Comparison of ENCODE assay signal across 19 mouse cellular contexts in genomic region chr8:111748766-111749165, GRCm38 (mm10). TPM values are rescaled to one million over a fixed set of nuclear protein-coding genes. Genes with fewer than 3 reads are reported as not detected.
"Had no signal": no experiment of that assay in that cellular context is flagged by ENCODE, and none has a peak within 500 bp of the region (broad histone marks: within the 10 kb centered on the region; RNA-seq: fewer than 3 reads in every experiment).

No protein-coding gene starts in this region.

- H3K4me3 ChIP-seq: limb, embryonic 12.5 days; liver, embryonic 13.5 days; lung, embryonic 15.5 days; midbrain, embryonic 12.5 days; neural tube, embryonic 13.5 days; stomach, embryonic 15.5 days had no signal

- H3K9me3 ChIP-seq: limb, embryonic 12.5 days; liver, embryonic 13.5 days; lung, embryonic 15.5 days; midbrain, embryonic 12.5 days; neural tube, embryonic 13.5 days; stomach, embryonic 15.5 days had no signal

- H3K36me3 ChIP-seq: limb, embryonic 12.5 days; liver, embryonic 13.5 days; lung, embryonic 15.5 days; midbrain, embryonic 12.5 days; neural tube, embryonic 13.5 days; stomach, embryonic 15.5 days had no signal

- DNase-seq: kidney, postnatal 14 days; layer of hippocampus, adult 9-11 months; layer of hippocampus, postnatal 36 days; liver; liver, embryonic 13.5 days; liver, postnatal 0 days; retina, postnatal 1 day; right cerebral cortex, postnatal 4 days; thymus, postnatal 36 days had no signal

- H3K9ac ChIP-seq: limb, embryonic 12.5 days; liver, embryonic 13.5 days; liver, postnatal 0 days; lung, embryonic 15.5 days; midbrain, embryonic 12.5 days; neural tube, embryonic 13.5 days; stomach, embryonic 15.5 days had no signal

- ATAC-seq: liver, postnatal 0 days; midbrain, embryonic 16.5 days had no signal

- H3K27ac ChIP-seq: limb, embryonic 12.5 days; liver, embryonic 13.5 days; lung, embryonic 15.5 days; midbrain, embryonic 12.5 days; neural tube, embryonic 13.5 days had no signal

- H3K4me2 ChIP-seq: limb, embryonic 12.5 days; liver, embryonic 13.5 days; lung, embryonic 15.5 days; midbrain, embryonic 12.5 days; neural tube, embryonic 13.5 days; stomach, embryonic 15.5 days had no signal

- H3K27me3 ChIP-seq: limb, embryonic 12.5 days; lung, embryonic 15.5 days; neural tube, embryonic 13.5 days; stomach, embryonic 15.5 days had no signal

RNA-seq across cellular contexts. Expression of gene Bcar1, which starts 5.2 kb away (rescaled TPM):
- total RNA-seq: megakaryocyte-erythroid progenitor cell, adult 5-6 weeks had no signal

RNA-seq across cellular contexts. Expression of gene Ctrb1, which starts 58.0 kb away (rescaled TPM):
- total RNA-seq: layer of hippocampus, postnatal 36 days; left cerebral cortex, adult 8-10 months; left cerebral cortex, postnatal 25 days; megakaryocyte-erythroid progenitor cell, adult 5-6 weeks had no signal
- polyA plus RNA-seq: kidney, embryonic 14.5 days; limb, embryonic 12.5 days; midbrain, embryonic 12.5 days; midbrain, embryonic 16.5 days; neural tube, embryonic 13.5 days had no signal
